In the genomic region with DNA sequence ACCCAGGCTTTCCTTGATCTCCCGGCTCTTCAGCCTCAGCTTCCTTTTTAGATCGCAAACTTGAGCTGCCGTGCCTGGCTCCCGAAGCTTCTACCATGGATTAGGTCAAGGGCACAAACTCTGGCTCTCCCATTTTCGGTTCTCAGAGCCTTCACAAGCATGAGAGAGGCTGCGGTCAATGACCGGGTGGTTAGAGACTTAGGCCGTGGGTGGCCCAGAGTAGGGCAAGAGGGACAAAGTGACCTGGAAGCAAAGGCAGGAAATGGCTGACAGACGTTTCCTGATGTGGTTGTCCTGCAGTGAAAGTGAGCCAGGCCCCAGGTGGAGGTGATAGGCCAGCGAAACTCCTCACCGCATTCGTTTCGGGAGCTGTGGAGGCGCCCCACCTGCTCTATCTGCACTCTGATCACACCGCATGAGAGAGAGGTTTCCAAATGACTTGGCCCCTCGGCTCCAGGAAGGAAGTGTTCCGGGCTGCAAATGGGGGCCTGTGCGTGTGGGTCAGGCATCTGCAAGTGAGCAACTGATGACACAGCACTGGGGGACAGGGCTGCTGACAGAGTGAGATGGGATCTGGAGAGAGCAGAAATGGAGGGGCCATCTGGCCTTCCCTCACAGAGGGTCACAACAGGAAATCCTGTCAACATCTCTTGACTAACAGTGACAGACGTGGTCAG, we compare ENCODE assay signal across 9 mouse cellular contexts. TPM values are rescaled to one million over a fixed set of nuclear protein-coding genes. Genes with fewer than 3 reads are reported as not detected.
DNase-seq lines count a peak whose midpoint lies in the region; ATAC-seq lines count a peak whose summit lies in the region.
"Had no signal": no experiment of that assay in that cellular context is flagged by ENCODE, and none has a peak within 500 bp of the region (broad histone marks: within the 10 kb centered on the region; RNA-seq: fewer than 3 reads in every experiment).

No protein-coding gene starts in this region.

- H3K4me3 ChIP-seq in lung, embryonic 15.5 days = no peak overlapping the region
- no peak overlapping the region for H3K4me3 ChIP-seq in liver, embryonic 15.5 days (replicated peaks)
- no peak overlapping the region for H3K4me3 ChIP-seq in intestine, embryonic 16.5 days (ENCODE audit: low read length)

- H3K9me3 ChIP-seq in lung, embryonic 15.5 days = no peaks in the 10 kb centered on the region
- no peaks in the 10 kb centered on the region for H3K9me3 ChIP-seq in liver, embryonic 15.5 days (replicated peaks)
- no peaks in the 10 kb centered on the region for H3K9me3 ChIP-seq in intestine, embryonic 16.5 days (ENCODE audit: control insufficient read depth, low read length)

- WGBS in lung, embryonic 15.5 days = 46% methylated on average over 19 of the region's 19 CpGs
- WGBS in liver, embryonic 15.5 days (ENCODE audit: insufficient replicate concordance) = 9% methylated on average over 19 of the region's 19 CpGs
- 63% methylated on average over 19 of the region's 19 CpGs for WGBS in intestine, embryonic 16.5 days

- H3K36me3 ChIP-seq in lung, embryonic 15.5 days = no peaks in the 10 kb centered on the region
- H3K36me3 ChIP-seq in liver, embryonic 15.5 days (replicated peaks) = no peaks in the 10 kb centered on the region
- H3K36me3 ChIP-seq in intestine, embryonic 16.5 days (ENCODE audit: control insufficient read depth, insufficient read depth, low read length) = no peaks in the 10 kb centered on the region

- DNase-seq in lung, postnatal 14 days = no peak
- peak; percentile 71 for DNase-seq in thymus, postnatal 14 days
- DNase-seq in frontal cortex, postnatal 25 days (ENCODE audit: low spot score in 2 of 2) = no peak
- DNase-seq: gastrocnemius, postnatal 14 days had no signal

- ATAC-seq in lung, embryonic 15.5 days (ENCODE audit: borderline replicate concordance, extremely low read depth, low FRiP score, low TSS enrichment) = no peak
- peak; percentile 82 for ATAC-seq in common myeloid progenitor, adult 5-6 weeks (replicated peaks; ENCODE audit: low read depth, poor library complexity, severe bottlenecking)
- ATAC-seq in liver, embryonic 15.5 days (ENCODE audit: insufficient read depth) = peak; percentile 47
- no peak for ATAC-seq in intestine, embryonic 16.5 days

- 0 out of 2 replicates have a peak overlapping the region, but pooled peaks have one; percentile 7 for H3K4me2 ChIP-seq in lung, embryonic 15.5 days
- peak overlapping the region; percentile 41 for H3K4me2 ChIP-seq in liver, embryonic 15.5 days
- H3K4me2 ChIP-seq in intestine, embryonic 16.5 days (ENCODE audit: low read depth, low read length) = no peak overlapping the region

- H3K9ac ChIP-seq in lung, embryonic 15.5 days = no peak overlapping the region
- no peak overlapping the region for H3K9ac ChIP-seq in liver, embryonic 15.5 days
- no peak overlapping the region for H3K9ac ChIP-seq in intestine, embryonic 16.5 days (ENCODE audit: low read depth, low read length)

- H3K27ac ChIP-seq in lung, embryonic 15.5 days = no peak overlapping the region
- no peak overlapping the region; the same call in 1 of the 2 replicates for H3K27ac ChIP-seq in liver, embryonic 15.5 days (replicated peaks)
- H3K27ac ChIP-seq in intestine, embryonic 16.5 days (ENCODE audit: low read length) = no peak overlapping the region

- H3K4me1 ChIP-seq in lung, embryonic 15.5 days = no peaks in the 10 kb centered on the region
- peaks cover 13% of the 10 kb centered on the region for H3K4me1 ChIP-seq in liver, embryonic 15.5 days (replicated peaks)
- H3K4me1 ChIP-seq in intestine, embryonic 16.5 days (ENCODE audit: control insufficient read depth, insufficient read depth, low read length) = no peaks in the 10 kb centered on the region

- no peaks in the 10 kb centered on the region for H3K27me3 ChIP-seq in lung, embryonic 15.5 days
- peaks cover 22% of the 10 kb centered on the region for H3K27me3 ChIP-seq in liver, embryonic 15.5 days
- H3K27me3 ChIP-seq in intestine, embryonic 16.5 days (replicated peaks; ENCODE audit: control insufficient read depth, insufficient read depth, low read length) = no peaks in the 10 kb centered on the region

RNA-seq across cellular contexts. Expression of a gene that starts 23.9 kb away (rescaled TPM):
- not detected in 2 replicates for polyA plus RNA-seq in lung, embryonic 15.5 days (2015; fragmentation: Nextera tagmentation; extraction: Ambion mirVana)
- total RNA-seq in common myeloid progenitor, adult 5-6 weeks (2017) = not detected in 2 replicates
- 0.13 TPM in 1 of 2 replicates, not detected in the other for polyA plus RNA-seq in liver, embryonic 15.5 days (2015; fragmentation: Nextera tagmentation; extraction: Ambion mirVana)
- polyA plus RNA-seq in intestine, embryonic 16.5 days (2015; fragmentation: Nextera tagmentation; extraction: Ambion mirVana) = 1.1 TPM in 2 replicates
- total RNA-seq: gastrocnemius, postnatal 14 days; left cerebral cortex, adult 18-20 months had no signal

RNA-seq across cellular contexts. Expression of a gene that starts 55.1 kb away (rescaled TPM):
- polyA plus RNA-seq in lung, embryonic 15.5 days (2015; fragmentation: Nextera tagmentation; extraction: Ambion mirVana) = 17.1 and 17.3 TPM in 2 replicates
- total RNA-seq in common myeloid progenitor, adult 5-6 weeks (2017) = 3.1 and 5.7 TPM in 2 replicates
- 1.9 and 2.3 TPM in 2 replicates for polyA plus RNA-seq in liver, embryonic 15.5 days (2015; fragmentation: Nextera tagmentation; extraction: Ambion mirVana)
- polyA plus RNA-seq in intestine, embryonic 16.5 days (2015; fragmentation: Nextera tagmentation; extraction: Ambion mirVana) = 5.1 and 5.9 TPM in 2 replicates

Comparison
In these comparisons a context has a peak if more than half of its experiments do, and no peak if none do; other contexts are left out.
1. ATAC-seq: peak in common myeloid progenitor, adult 5-6 weeks (single experiment) and liver, embryonic 15.5 days (single experiment); none in lung, embryonic 15.5 days (single experiment) and intestine, embryonic 16.5 days (single experiment).